Mouse (Mus musculus) mouse embryonic stem cell (cell line): Measurements from ENCODE around the gene Dusp18.

ENCODE experiments used
- in situ Hi-C, 2 experiments: fragments of 300-500 bp; cut with MboI; formaldehyde crosslinking; loops; 1 replicate in 1 of 2; 3 replicates in 1 of 2; pipeline ENCODE4 v1.14.3; 2019 to 2020; ENCODE audit warnings: low sequenced_read_pairs in 2 of 2, low pct_unique_long_range_greater_than_20kb in 1 of 2, mixed read lengths in 1 of 2; ENCODE audit not compliant: unreplicated experiment in 1 of 2

Gene Dusp18

DNA sequence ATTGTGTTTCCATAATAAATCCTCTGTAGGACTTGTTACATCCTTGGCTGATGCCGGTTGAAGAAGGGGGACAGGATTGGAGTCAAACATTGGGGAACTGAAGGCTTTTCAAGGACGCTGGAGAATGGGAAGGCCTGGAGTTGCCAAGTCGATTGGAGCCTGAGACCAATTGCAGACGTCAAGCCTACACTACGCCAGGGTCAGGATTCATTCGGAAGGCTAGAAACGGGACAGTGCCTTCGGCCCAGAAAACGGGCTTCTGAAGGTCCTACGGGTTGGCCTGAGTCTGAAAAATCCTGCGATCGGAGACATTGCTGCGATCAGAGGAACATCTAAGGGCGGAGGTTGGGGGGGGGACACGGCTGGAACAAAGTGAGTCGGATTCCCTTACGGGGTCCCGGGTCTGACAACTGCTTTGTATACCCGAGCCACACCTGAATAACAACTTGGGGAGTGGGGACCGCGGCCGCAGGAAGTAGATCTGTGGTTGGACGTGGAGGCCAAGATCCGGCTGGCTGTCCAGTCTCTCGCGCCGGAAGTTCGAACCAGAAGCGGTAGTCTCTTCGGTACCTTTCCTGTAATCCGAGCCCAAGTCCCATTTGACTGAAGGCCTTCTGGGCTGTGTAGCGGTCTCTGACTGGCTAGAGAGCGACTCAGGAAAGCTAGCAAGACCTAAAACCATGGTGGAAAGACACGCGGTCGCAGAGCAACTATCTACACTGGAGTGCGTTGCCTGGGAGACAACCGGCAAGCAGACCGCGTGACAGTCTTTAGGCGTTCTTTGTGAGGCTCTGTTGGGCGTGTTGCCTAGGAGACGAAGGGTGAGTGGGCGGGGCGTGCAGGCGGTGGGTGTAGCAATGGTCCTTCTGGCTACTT lies at the start of gene Dusp18, which contains the start of gene 4921536K21Rik:
TSS of gene Dusp18 (plus strand) at position 835 of the 876 bp plus-strand sequence.
TSS of gene 4921536K21Rik (minus strand) at position 693 of the 876 bp plus-strand sequence.
- in situ Hi-C loops, result no loop called here

DNA sequence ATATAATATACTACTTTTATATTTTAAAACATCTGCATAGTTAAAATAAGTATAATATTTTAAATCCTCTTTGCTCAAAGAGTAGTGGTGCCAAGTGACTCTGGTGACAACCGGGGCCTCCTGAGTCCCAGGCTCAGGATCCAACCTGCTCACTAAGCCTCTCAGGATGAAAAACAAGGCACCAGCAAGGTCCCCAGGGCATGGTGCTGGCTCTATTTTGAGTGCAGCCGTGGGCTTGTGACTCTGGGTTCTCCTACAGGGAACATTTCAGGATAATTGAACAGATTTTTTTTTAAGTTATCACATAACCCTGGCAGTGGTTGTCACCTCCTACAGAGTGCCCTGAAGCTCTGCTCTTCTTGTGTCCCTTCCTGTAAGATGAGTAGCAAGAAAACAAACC lies 48.7 kb upstream of the Dusp18 start:
- in situ Hi-C loops, result no loop called here

- in situ Hi-C loops, result no loop called here
Observed at GRCm38 (mm10) chr11:3849469-3850314, 45.3 kb upstream of the Dusp18 start.

DNA sequence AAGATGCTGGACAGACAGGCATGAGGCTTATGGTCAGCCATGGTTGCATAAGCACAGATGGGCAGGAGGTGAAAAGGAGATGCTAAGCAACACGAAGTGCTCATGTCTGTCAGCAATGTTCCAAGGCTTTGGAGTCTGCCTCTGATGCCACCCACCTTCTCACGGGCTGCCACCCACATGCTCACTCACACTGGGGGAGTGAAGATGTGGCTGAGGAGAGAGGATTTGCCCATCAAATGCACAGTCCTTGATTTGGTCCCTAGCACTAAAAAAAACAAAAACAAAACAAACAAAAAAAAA lies 44.8 kb upstream of the Dusp18 start:
- in situ Hi-C loops, result no loop called here

GRCm38 (mm10) chr11:3850746-3851277 lies 44.2 kb upstream of the Dusp18 start:
- in situ Hi-C loops, result no loop called here

GRCm38 (mm10) chr11:3851872-3852271 lies 43.2 kb upstream of the Dusp18 start:
- in situ Hi-C loops, result no loop called here

- in situ Hi-C loops, result no loop called here
Observed at GRCm38 (mm10) chr11:3853031-3853430, 42.0 kb upstream of the Dusp18 start.

- in situ Hi-C loops, result no loop called here
Observed at GRCm38 (mm10) chr11:3853481-3854034, 41.5 kb upstream of the Dusp18 start.

DNA sequence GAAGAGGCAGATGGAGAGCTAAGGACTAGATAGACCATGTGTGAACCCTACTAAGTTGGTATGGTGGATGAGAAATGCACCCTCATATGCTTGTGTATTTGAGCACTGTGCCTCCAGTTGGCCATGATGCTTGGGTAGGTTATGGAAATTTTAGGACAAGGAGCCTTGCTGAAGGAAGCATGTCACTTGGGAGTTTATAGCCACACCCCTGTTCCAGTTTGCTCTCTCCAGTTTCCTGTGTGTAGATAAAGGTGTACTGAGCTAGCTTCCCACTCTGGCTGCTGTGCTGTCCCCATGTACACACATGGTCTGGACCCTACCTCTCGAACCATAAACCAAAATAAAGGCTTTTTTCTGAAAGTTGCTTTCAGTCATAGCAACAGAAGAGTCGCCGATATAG lies 40.9 kb upstream of the Dusp18 start:
- in situ Hi-C loops, result no loop called here

DNA sequence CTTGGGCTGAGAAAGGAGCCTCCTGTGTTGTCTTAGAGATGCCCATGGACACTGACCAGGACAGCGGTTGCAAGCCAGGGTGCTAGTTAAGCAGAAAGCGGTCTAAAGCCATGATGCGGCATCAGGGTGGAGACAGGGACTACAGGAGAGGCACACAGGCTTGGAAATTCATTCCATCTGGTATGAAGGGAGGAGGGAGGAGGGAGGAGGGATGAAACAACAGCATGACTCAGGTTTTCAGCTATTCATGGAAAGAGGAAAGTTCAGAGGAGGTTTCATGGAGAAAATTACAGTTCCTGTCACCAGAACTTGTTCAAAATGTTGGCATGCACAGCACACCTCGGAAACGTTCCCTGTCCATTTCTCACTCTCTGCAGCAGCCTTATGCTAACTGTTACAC lies 39.2 kb upstream of the Dusp18 start:
- in situ Hi-C loops, result no loop called here

GRCm38 (mm10) chr11:3857902-3858301 lies 37.1 kb upstream of the Dusp18 start:
- in situ Hi-C loops, result no loop called here

DNA sequence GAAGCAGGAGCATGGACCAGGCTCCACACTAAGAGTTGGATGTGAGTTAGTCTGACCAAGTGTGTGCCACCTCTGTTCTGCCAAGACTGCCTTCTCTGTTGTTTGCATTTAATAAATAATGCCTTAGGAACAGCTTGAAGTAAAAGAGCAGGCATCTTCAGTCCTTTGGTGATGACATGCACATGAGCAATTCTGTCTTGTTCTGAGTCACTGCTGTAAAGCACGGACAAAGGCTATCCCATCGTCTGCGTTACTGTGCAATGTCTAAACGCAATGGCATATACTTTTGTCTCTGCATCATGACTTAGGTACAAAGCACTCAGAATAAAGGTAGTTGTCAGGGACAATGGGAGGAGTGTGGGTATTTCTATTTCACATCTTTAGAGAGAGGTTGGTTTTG lies 35.3 kb upstream of the Dusp18 start:
- in situ Hi-C loops, result no loop called here

- in situ Hi-C loops, result no loop called here
Observed at GRCm38 (mm10) chr11:3860361-3860760, 34.7 kb upstream of the Dusp18 start.

DNA sequence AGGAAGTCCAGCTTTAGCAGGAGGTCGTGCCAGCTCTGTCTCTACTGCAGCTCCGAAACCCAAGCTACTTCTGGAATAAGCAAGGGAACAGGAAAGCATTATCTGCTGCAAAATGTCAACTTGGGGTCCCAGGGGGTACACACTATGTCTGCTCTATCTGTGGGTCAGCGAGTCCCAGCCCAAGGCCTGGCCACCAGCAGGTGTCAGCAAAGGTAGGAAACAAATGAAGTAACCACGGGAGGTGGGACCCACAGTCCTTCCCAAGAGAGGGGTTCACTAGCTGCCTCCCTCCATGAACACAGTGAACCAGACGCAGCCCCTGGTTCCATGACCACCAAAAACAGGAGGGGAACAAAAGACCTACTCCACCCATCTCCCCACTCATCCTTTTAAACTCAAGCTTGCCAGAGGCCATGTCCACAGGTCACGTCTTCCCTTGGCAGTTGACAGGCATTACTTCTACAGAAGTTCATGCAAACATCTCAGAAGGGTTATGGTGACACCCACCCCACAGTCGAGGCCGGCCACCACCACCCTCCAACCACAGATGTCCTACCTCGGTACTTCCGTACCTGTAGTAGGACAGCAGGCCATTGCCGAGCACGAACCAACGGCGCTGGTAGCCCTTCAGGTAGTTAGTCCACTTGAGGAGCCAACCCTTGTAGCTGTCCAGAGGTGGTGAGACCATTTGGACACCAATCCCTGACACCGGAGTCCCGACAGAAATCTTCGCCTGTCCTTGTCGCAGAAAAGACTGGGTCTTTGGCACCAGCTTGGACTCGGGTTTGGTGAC lies 32.2 kb upstream of the Dusp18 start:
- in situ Hi-C loops, result no loop called here

- in situ Hi-C loops, result no loop called here
Observed at GRCm38 (mm10) chr11:3863454-3864112, 31.5 kb upstream of the Dusp18 start, which contains the start of gene Osbp2. Osbp2 (minus strand) TSS chr11:3863903.

DNA sequence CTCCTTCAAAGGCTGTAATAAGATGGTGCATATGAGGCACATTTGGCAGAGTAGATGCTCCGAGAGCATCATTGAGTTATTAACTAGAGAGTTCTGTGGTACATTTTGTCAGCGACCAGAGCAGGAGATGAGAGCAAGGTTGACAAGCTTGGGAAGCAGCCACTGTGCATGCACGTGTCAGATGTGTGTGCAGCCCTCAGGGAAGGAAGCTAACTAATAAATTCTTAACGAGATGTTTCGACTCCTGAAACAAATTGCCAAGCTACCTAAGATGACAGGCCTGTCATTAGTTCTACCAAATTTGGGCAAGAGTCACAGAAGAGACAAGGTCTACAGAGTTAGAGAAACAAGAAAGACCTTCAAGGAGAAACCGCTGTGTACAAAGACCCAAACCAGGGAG lies 30.7 kb upstream of the Dusp18 start:
- in situ Hi-C loops, result no loop called here

- in situ Hi-C loops, result no loop called here
Observed at GRCm38 (mm10) chr11:3876419-3876818, 18.6 kb upstream of the Dusp18 start.

DNA sequence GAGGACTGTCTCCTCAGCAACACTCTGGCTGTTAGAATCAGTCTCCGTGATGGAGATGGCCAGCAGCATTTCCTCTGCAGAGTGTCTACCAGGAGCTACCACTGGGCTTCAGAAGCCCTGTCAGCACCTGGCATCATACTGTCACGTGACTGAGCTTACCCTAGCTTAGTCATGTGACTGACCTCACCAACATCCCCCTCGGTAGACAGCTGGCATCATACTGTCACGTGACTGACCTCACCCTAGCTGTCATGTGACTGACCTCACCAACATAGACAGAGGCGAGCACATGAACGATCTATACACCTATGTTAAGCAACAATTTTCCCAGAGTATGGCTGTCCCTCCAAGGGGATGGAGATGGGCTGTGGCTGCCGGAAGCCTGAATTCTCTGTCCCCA lies 16.4 kb upstream of the Dusp18 start:
- in situ Hi-C loops, result no loop called here
